Comparison of ENCODE assay signal across 8 mouse cellular contexts in the genomic region with DNA sequence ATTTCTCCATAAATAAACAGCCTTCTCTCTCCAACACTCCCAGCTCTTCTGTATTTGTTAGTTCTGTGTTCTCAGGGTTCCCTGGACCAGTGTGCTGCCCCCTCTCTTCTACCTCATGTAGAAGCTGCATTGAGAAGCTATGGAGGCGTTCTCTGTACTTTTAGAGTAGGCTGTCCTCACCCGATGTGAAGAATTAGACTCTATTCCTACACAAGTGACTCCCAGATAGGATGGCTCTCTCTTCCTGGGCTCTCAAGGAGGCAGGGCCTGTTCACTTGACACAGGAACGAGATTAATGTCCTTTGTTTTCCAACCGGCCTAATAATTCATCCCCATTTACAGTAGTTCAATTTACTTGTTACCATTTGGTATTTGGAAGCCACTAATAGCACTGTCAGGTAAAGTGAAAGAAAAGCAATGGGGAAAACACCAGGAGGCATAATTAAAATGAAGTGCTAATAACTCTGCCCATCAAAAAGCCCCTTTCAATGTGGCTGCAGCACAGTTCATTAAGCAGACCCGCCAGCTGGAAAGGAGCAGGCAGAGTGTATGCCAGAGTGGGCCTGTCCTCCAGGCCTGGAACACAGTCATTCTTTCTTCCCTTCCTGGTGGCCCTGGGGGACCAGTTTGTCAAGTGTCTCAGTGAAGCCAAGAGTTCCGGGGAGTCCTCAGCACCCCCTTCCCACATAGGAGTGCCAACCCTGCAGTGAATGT.
A peak's percentile ranks its signal among the peaks of the same experiment; 100 is the strongest.
DNase-seq lines count a peak whose midpoint lies in the region; ATAC-seq and TF ChIP-seq lines count a peak whose summit lies in the region.
"Had no signal": no experiment of that assay in that cellular context is flagged by ENCODE, and none has a peak within 500 bp of the region (broad histone marks: within the 10 kb centered on the region; RNA-seq: fewer than 3 reads in every experiment).

No protein-coding gene starts in this region.

- peaks cover 4% of the 10 kb centered on the region; the same call in 1 of the 2 replicates for H3K4me1 ChIP-seq in midbrain, embryonic 14.5 days (ENCODE audit: control insufficient read depth, insufficient read depth, low read length)
- H3K4me1 ChIP-seq in midbrain, embryonic 16.5 days (ENCODE audit: control insufficient read depth, insufficient read depth, low read length): no peaks in the 10 kb centered on the region
- H3K4me1 ChIP-seq in forebrain, embryonic 15.5 days: peaks cover 15% of the 10 kb centered on the region
- peaks cover 5% of the 10 kb centered on the region; the same call in 1 of the 2 replicates for H3K4me1 ChIP-seq in neural tube, embryonic 12.5 days
- H3K4me1 ChIP-seq in liver, postnatal 0 days (ENCODE audit: insufficient read depth): no peaks in the 10 kb centered on the region
- H3K4me1 ChIP-seq: embryonic facial prominence, embryonic 15.5 days had no signal

- 70% methylated on average over 6 of the region's 6 CpGs for WGBS in midbrain, embryonic 14.5 days
- WGBS in midbrain, embryonic 16.5 days: 58% methylated on average over 6 of the region's 6 CpGs
- WGBS in forebrain, embryonic 15.5 days: 18% methylated on average over 6 of the region's 6 CpGs
- whole genome bisulfite sequencing in neural tube, embryonic 12.5 days: 30% methylated on average over 6 of the region's 6 CpGs
- 63% methylated on average over 6 of the region's 6 CpGs for WGBS in liver, postnatal 0 days (ENCODE audit: insufficient replicate concordance)

- H3K36me3 ChIP-seq in midbrain, embryonic 14.5 days (ENCODE audit: control insufficient read depth, insufficient read depth, low read length): no peaks in the 10 kb centered on the region
- H3K36me3 ChIP-seq in midbrain, embryonic 16.5 days (ENCODE audit: control insufficient read depth, insufficient read depth, low read length): no peaks in the 10 kb centered on the region
- no peaks in the 10 kb centered on the region for H3K36me3 ChIP-seq in forebrain, embryonic 15.5 days
- no peaks in the 10 kb centered on the region for H3K36me3 ChIP-seq in neural tube, embryonic 12.5 days
- H3K36me3 ChIP-seq in liver, postnatal 0 days (replicated peaks; ENCODE audit: insufficient read depth, low read length): no peaks in the 10 kb centered on the region
- H3K36me3 ChIP-seq: embryonic facial prominence, embryonic 15.5 days had no signal

- no peaks in the 10 kb centered on the region for H3K27me3 ChIP-seq in midbrain, embryonic 14.5 days (ENCODE audit: control insufficient read depth, insufficient read depth, low read length)
- no peaks in the 10 kb centered on the region for H3K27me3 ChIP-seq in midbrain, embryonic 16.5 days (ENCODE audit: control insufficient read depth, insufficient read depth, low read depth, low read length)
- peaks cover 7% of the 10 kb centered on the region for H3K27me3 ChIP-seq in forebrain, embryonic 15.5 days
- H3K27me3 ChIP-seq in neural tube, embryonic 12.5 days (replicated peaks): no peaks in the 10 kb centered on the region
- no peaks in the 10 kb centered on the region for H3K27me3 ChIP-seq in liver, postnatal 0 days (ENCODE audit: insufficient read depth, low read length)
- H3K27me3 ChIP-seq: embryonic facial prominence, embryonic 15.5 days had no signal

- ATAC-seq in midbrain, embryonic 14.5 days (ENCODE audit: low FRiP score, low TSS enrichment): no peak
- no peak for ATAC-seq in midbrain, embryonic 16.5 days
- ATAC-seq in forebrain, embryonic 15.5 days (replicated peaks): peak; percentile 93
- peak; percentile 68; the same call in 1 of the 2 replicates for ATAC-seq in neural tube, embryonic 12.5 days (ENCODE audit: low FRiP score, low read depth)
- ATAC-seq in liver, postnatal 0 days: no peak

- TF ChIP-seq CTCF in liver, postnatal 0 days (IDR thresholded peaks at IDR 0.05; ENCODE audit: low read depth): no peak

- H3K4me2 ChIP-seq in midbrain, embryonic 14.5 days (ENCODE audit: low read length): no peak overlapping the region
- no peak overlapping the region for H3K4me2 ChIP-seq in midbrain, embryonic 16.5 days (ENCODE audit: low read length)
- no peak overlapping the region for H3K4me2 ChIP-seq in forebrain, embryonic 15.5 days (replicated peaks)
- H3K4me2 ChIP-seq in neural tube, embryonic 12.5 days (replicated peaks): no peak overlapping the region
- H3K4me2 ChIP-seq in liver, postnatal 0 days (ENCODE audit: low read depth, low read length): no peak overlapping the region
- H3K4me2 ChIP-seq: embryonic facial prominence, embryonic 15.5 days had no signal

- no peak overlapping the region for H3K4me3 ChIP-seq in midbrain, embryonic 14.5 days (replicated peaks; ENCODE audit: low read depth, low read length)
- H3K4me3 ChIP-seq in midbrain, embryonic 16.5 days (ENCODE audit: low read depth, low read length): no peak overlapping the region
- H3K4me3 ChIP-seq in forebrain, embryonic 15.5 days: no peak overlapping the region
- H3K4me3 ChIP-seq in neural tube, embryonic 12.5 days: no peak overlapping the region
- no peak overlapping the region for H3K4me3 ChIP-seq in liver, postnatal 0 days (ENCODE audit: low read depth, low read length)
- H3K4me3 ChIP-seq: embryonic facial prominence, embryonic 15.5 days had no signal

- no peak overlapping the region for H3K9ac ChIP-seq in midbrain, embryonic 14.5 days (replicated peaks; ENCODE audit: low read length)
- H3K9ac ChIP-seq in midbrain, embryonic 16.5 days (ENCODE audit: low read depth, low read length): no peak overlapping the region
- no peak overlapping the region for H3K9ac ChIP-seq in forebrain, embryonic 15.5 days (replicated peaks)
- H3K9ac ChIP-seq in neural tube, embryonic 12.5 days: no peak overlapping the region
- no peak overlapping the region for H3K9ac ChIP-seq in liver, postnatal 0 days (replicated peaks)
- H3K9ac ChIP-seq: embryonic facial prominence, embryonic 15.5 days had no signal

- H3K9me3 ChIP-seq in midbrain, embryonic 14.5 days (ENCODE audit: control insufficient read depth, low read length): no peaks in the 10 kb centered on the region
- no peaks in the 10 kb centered on the region for H3K9me3 ChIP-seq in midbrain, embryonic 16.5 days (replicated peaks; ENCODE audit: control insufficient read depth, low read length, poor library complexity, severe bottlenecking)
- H3K9me3 ChIP-seq in forebrain, embryonic 15.5 days: no peaks in the 10 kb centered on the region
- H3K9me3 ChIP-seq in neural tube, embryonic 12.5 days: no peaks in the 10 kb centered on the region
- H3K9me3 ChIP-seq in liver, postnatal 0 days (ENCODE audit: low read length): no peaks in the 10 kb centered on the region
- H3K9me3 ChIP-seq: embryonic facial prominence, embryonic 15.5 days had no signal

- no peak for TF ChIP-seq EP300 in liver, postnatal 0 days (IDR thresholded peaks at IDR 0.05; ENCODE audit: low read depth)

- DNase-seq in midbrain, embryonic 14.5 days: no peak
- peak; percentile 9 for DNase-seq in heart, postnatal 4 days
- DNase-seq in liver, postnatal 0 days: no peak
- no peak for DNase-seq in thymus, postnatal 10 days (ENCODE audit: low spot score in 2 of 2)

- H3K27ac ChIP-seq in midbrain, embryonic 14.5 days (replicated peaks; ENCODE audit: low read depth, low read length): 0 out of 2 replicates have a peak overlapping the region, but pooled peaks have one; percentile 5
- no peak overlapping the region for H3K27ac ChIP-seq in midbrain, embryonic 16.5 days (ENCODE audit: low read length)
- H3K27ac ChIP-seq in forebrain, embryonic 15.5 days (replicated peaks): peak overlapping the region; percentile 24
- no peak overlapping the region for H3K27ac ChIP-seq in neural tube, embryonic 12.5 days
- no peak overlapping the region for H3K27ac ChIP-seq in liver, postnatal 0 days (ENCODE audit: low read depth)
- H3K27ac ChIP-seq: embryonic facial prominence, embryonic 15.5 days had no signal

Comparison
In these comparisons a context has a peak if more than half of its experiments do, and no peak if none do; other contexts are left out.
1. H3K27ac ChIP-seq: peak in midbrain, embryonic 14.5 days (single experiment) and forebrain, embryonic 15.5 days (single experiment); none in midbrain, embryonic 16.5 days (single experiment), neural tube, embryonic 12.5 days (single experiment) and liver, postnatal 0 days (single experiment).
2. ATAC-seq: peak in forebrain, embryonic 15.5 days (single experiment) and neural tube, embryonic 12.5 days (single experiment); none in midbrain, embryonic 14.5 days (single experiment), midbrain, embryonic 16.5 days (single experiment) and liver, postnatal 0 days (single experiment).